Mouse (Mus musculus) liver, postnatal 0 days (tissue): ENCODE data around the gene Aes. TPM values are rescaled to one million over a fixed set of nuclear protein-coding genes. Genes with fewer than 3 reads are reported as not detected.

Experiments used
- ATAC-seq: fragments of 200-750 bp; cut with Nextera tagmentation; 2 replicates; pipeline ENCODE4 v1.8.0; 2017; ENCODE audit warnings: mild to moderate bottlenecking, moderate library complexity
- DNase-seq: peaks from one replicate; pipeline ENCODE4 v3.0.0-alpha.2; 2016
- H3K27ac ChIP-seq: fragments of 300-500 bp; sonication (generic); 2 replicates; pipeline ENCODE4 v1.5.1; 2014; ENCODE audit warnings: antibody characterized with exemption, moderate library complexity, mild to moderate bottlenecking, low read depth
- H3K27me3 ChIP-seq: fragments of 300-500 bp; sonication (generic); 2 replicates; pipeline ENCODE4 v1.6.1; 2014; ENCODE audit warnings: low read length, control low read depth, mixed read lengths; ENCODE audit not compliant: insufficient read depth
- H3K36me3 ChIP-seq: fragments of 300-500 bp; sonication (generic); replicated peaks from 2 replicates; pipeline ENCODE4 v1.6.1; 2014; ENCODE audit warnings: mild to moderate bottlenecking, control low read depth, low read length, moderate library complexity, mixed read lengths; ENCODE audit not compliant: insufficient read depth
- H3K4me1 ChIP-seq: fragments of 300-500 bp; sonication (generic); 2 replicates; pipeline ENCODE4 v1.6.1; 2014; ENCODE audit warnings: antibody characterized with exemption, mild to moderate bottlenecking, control low read depth; ENCODE audit not compliant: insufficient read depth
- H3K4me2 ChIP-seq: fragments of 300-500 bp; sonication (generic); 2 replicates; pipeline ENCODE4 v1.6.1; 2014; ENCODE audit warnings: low read depth, mild to moderate bottlenecking, low read length, moderate library complexity, mixed read lengths
- H3K4me3 ChIP-seq: fragments of 300-500 bp; sonication (generic); 2 replicates; pipeline ENCODE4 v1.5.1; 2014; ENCODE audit warnings: low read depth, low read length
- H3K9ac ChIP-seq: fragments of 300-500 bp; sonication (generic); replicated peaks from 2 replicates; pipeline ENCODE4 v1.6.1; 2014; ENCODE audit warnings: mild to moderate bottlenecking, moderate library complexity
- H3K9me3 ChIP-seq: fragments of 300-500 bp; sonication (generic); 2 replicates; pipeline ENCODE4 v1.6.1; 2016; ENCODE audit warnings: mild to moderate bottlenecking, control low read depth, low read length, mixed read lengths
- CTCF ChIP-seq: sonication (generic); IDR thresholded peaks from 2 replicates; pipeline ENCODE4 v1.5.1; 2016; ENCODE audit warnings: antibody characterized with exemption, low read depth
- EP300 ChIP-seq: IDR thresholded peaks from 2 replicates; pipeline ENCODE4 v1.6.1; 2016; ENCODE audit warnings: antibody characterized with exemption, low read depth, mild to moderate bottlenecking
- WGBS: fragments of 180-500 bp; shearing (Covaris S2); extraction: QIAGEN DNeasy Blood & Tissue Kit; methylation state at CpG from one replicate; pipeline ENCODE4 v1.1.7; 2014; ENCODE audit not compliant: insufficient replicate concordance; 5-methylcytosine and 5-hydroxymethylcytosine counted together
- polyA plus RNA-seq: library from polyadenylated mRNA; unstranded; fragments of >200 nt; fragmentation: Nextera tagmentation; extraction: Ambion mirVana; gene quantifications from 2 replicates; pipeline ENCODE4 v1.2.1, GENCODE M21; 2015

Aes gene
- polyA plus RNA-seq: 256 and 266 TPM in 2 replicates

DNA sequence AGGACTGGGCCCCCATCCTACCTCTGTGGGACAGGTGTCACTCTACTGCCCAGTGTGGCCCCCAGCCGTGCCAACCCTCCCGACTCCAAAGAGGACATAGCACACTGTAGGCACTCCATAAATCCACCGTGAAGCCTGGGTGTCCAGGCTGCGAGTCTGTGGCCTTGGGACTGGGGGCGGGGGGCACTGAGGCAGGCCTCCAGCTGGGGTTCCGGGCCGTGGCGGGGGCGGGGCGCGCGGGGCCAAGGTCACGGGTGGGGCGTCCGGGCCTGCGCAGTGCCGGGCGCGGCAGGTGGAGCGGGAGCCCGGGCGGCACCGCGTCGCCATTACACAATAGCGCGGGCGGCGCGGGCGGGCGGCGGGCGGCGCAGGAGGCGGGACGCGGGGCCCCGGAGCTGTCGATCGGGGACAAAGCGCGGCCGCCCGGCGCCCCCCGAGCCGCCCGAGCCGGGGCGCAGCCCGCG, at the start of gene Aes:
Gene Aes, plus strand, starts transcription at position 326 of the 464 bp plus-strand sequence.
- 0% methylated on average over 16 of the region's 53 CpGs for WGBS
- H3K27ac ChIP-seq: peak within 1 kb of the TSS; percentile 93
- H3K4me2 ChIP-seq: peak within 1 kb of the TSS; percentile 79
- DNase-seq (peak; percentile 84), ATAC-seq (peak; percentile 73)
- H3K36me3 ChIP-seq: peaks cover 20% of the 10 kb centered on the region
- peak within 1 kb of the TSS; percentile 91 for H3K9ac ChIP-seq
- no peaks in the 10 kb centered on the region for H3K27me3 ChIP-seq
- no peaks in the 10 kb centered on the region for H3K9me3 ChIP-seq
- peaks cover 35% of the 10 kb centered on the region for H3K4me1 ChIP-seq
- H3K4me3 ChIP-seq: peak within 1 kb of the TSS; percentile 90
- no peak for TF ChIP-seq CTCF
- TF ChIP-seq EP300: no peak

DNA sequence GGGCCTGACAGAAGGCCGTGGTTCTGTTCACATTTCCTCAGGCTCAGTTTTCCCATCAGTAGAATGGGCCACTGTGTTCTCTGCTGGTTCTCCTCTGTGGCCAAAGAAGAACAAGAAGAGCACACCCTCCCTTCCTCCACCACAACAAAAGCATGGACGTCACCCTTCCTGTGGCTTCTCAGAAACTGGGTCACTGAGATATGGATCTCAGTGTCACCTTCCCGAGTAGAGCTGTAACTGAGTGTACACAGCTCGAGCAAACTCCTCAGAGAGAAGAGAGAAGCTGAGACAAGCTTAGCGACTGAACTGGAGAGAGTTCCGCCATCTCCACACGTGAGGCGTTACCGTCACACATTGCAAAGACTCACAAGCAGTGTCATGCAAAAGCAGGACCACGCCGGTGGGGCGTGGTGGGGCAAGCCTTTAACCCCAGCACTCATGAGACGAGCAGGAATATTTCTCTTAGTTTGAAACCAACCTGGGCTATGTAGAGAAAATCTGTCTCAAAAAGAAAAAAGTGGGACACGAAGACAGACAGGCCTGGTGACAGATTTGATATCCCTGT, 49.0 kb upstream of the Aes start:
- Histone ChIP-seq H3K4me1 (no peaks in the 10 kb centered on the region), H3K27me3 (peaks cover 5% of the 10 kb centered on the region; the same call in 1 of the 2 replicates), H3K9ac (no peak overlapping the region), H3K27ac (no peak overlapping the region), H3K36me3 (peaks cover 8% of the 10 kb centered on the region), H3K4me3 (no peak overlapping the region), H3K4me2 (no peak overlapping the region), H3K9me3 (no peaks in the 10 kb centered on the region)
- no peak for TF ChIP-seq CTCF
- TF ChIP-seq EP300: no peak
- DNase-seq (no peak), ATAC-seq (no peak)
- WGBS: 69% methylated on average over 14 of the region's 14 CpGs

DNA sequence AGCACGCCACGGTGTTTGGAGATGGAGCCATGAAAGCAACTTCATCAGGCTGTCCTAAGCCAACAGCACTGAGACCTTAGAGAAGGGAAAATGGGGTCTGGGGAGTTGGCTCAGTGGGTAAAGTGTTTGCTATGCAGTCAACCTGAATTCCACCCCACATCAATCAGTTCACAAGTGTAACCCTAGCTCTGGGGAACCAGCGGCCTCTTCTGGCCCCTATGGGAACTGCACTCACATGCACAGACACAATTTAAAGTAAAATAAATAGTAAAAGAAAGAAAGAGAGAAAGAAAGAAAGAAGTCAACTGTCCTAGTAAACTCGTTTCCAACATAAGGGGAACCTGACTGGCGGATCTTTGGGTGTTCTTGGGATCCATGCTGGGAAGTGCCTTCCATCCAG, 45.5 kb upstream of the Aes start:
- peak; percentile 43 for TF ChIP-seq CTCF
- no peak for TF ChIP-seq EP300

DNA sequence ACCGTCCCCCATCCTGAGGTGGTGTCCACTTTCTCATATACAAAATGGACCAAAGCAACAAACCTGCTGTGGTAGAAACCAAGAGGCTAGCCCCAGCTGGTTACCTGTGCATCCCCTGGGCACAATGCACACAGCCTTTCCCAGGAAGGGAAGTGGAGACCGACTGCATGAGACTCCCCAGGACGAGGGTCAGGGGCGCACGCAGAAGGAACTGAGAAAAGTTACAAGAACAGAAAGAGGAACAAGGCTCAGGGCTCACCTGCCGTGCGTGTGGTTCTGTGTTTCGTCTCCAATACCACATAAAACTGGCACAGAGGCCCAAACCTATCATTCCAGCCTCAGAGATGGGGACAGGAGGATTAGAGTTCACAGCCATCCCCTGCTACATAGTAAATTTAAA, 42.1 kb upstream of the Aes start:
- peaks cover 2% of the 10 kb centered on the region; the same call in 1 of the 2 replicates for H3K36me3 ChIP-seq
- peak overlapping the region; percentile 36; the same call in 1 of the 2 replicates for H3K27ac ChIP-seq
- no peaks in the 10 kb centered on the region for H3K9me3 ChIP-seq
- H3K9ac ChIP-seq: no peak overlapping the region
- peaks cover 27% of the 10 kb centered on the region for H3K4me1 ChIP-seq
- 45% methylated on average over 8 of the region's 8 CpGs for WGBS
- DNase-seq (peak; percentile 37), ATAC-seq (no peak)
- H3K27me3 ChIP-seq: peaks cover 4% of the 10 kb centered on the region; the same call in 1 of the 2 replicates
- TF ChIP-seq CTCF (no peak), EP300 (no peak)
- H3K4me2 ChIP-seq: peak overlapping the region; percentile 14; the same call in 1 of the 2 replicates
- H3K4me3 ChIP-seq: no peak overlapping the region

More for the DNA sequence above, 45.5 kb upstream of the Aes start:
- Histone ChIP-seq H3K4me2 (no peak overlapping the region), H3K9ac (no peak overlapping the region), H3K27ac (no peak overlapping the region), H3K27me3 (peaks cover 5% of the 10 kb centered on the region; the same call in 1 of the 2 replicates), H3K36me3 (peaks cover 2% of the 10 kb centered on the region; the same call in 1 of the 2 replicates), H3K4me1 (peaks cover 12% of the 10 kb centered on the region), H3K9me3 (no peaks in the 10 kb centered on the region), H3K4me3 (no peak overlapping the region)
- ATAC-seq (no peak), DNase-seq (no peak)
- WGBS: 88% methylated on average over 5 of the region's 5 CpGs

DNA sequence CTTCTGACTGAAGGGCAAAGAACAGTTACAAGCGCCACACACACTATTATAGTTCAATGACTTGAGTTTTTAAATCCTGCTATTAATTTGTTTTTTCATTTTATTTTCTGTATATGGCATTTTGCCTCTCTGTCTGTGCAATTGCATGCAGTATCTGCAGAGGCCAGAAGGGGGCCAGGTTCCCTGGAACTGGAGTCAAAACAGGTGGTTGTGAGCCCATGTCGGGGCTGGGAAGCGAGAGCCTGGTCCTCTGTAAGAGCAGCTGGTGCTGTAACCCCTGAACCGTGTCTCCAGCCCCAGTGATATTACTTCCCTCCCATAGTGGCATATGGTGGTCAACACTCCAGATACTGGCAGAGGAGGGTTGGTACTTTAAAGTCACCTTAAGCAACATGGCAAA, 40.7 kb upstream of the Aes start:
- DNase-seq (peak; percentile 83), ATAC-seq (peak; percentile 47)
- 19% methylated on average over 4 of the region's 4 CpGs for WGBS
- H3K9ac ChIP-seq: no peak overlapping the region
- no peaks in the 10 kb centered on the region for H3K9me3 ChIP-seq
- peak overlapping the region; percentile 71 for H3K27ac ChIP-seq
- TF ChIP-seq CTCF (peak; percentile 83), EP300 (no peak)
- H3K36me3 ChIP-seq: peaks cover 2% of the 10 kb centered on the region; the same call in 1 of the 2 replicates
- no peak overlapping the region for H3K4me2 ChIP-seq
- no peak overlapping the region for H3K4me3 ChIP-seq
- peaks cover 29% of the 10 kb centered on the region for H3K4me1 ChIP-seq
- no peaks in the 10 kb centered on the region for H3K27me3 ChIP-seq

DNA sequence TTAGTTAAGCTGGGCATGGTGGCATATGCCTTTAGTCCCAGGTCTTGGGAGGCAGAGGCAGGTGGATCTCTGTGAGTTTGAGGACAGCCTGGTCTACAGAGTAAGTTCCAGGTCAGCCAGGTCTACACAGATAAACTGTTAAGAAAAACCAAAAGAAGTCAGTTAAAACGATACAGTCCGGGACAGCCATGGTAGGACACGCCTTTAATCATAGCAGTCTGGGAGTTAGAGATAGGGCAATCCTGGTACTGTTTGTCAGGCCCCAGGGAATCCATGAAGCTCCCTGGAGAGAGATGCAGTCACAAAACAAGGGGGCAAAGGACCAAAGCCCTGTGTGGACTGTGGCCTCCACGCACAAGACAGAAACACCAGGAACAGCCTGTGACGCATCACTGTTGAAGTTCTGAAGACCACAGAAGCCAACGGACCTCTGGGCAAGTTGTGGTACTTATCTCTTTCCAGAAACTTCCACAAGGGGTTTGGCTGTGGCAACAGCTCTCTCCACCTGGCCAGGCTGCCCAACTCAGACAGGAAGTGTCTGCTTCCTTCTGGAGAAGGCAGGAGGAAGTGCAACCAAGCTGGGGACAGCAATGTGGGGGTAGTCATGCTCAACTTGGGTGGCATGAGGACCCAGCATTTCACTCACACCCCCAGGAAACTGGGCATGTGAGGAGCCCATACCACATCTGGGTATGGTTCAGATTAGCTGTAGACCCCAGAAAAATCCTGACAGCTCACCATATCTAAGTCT, 39.9 kb upstream of the Aes start:
- DNase-seq: peak; percentile 38
- 32% methylated on average over 6 of the region's 6 CpGs for WGBS
- TF ChIP-seq CTCF (no peak), EP300 (peak; percentile 84)
- H3K36me3 ChIP-seq: no peaks in the 10 kb centered on the region
- H3K9ac ChIP-seq: no peak overlapping the region
- H3K4me3 ChIP-seq: no peak overlapping the region
- ATAC-seq: peak; percentile 79
- H3K4me2 ChIP-seq: peak overlapping the region; percentile 50
- no peaks in the 10 kb centered on the region for H3K27me3 ChIP-seq
- H3K9me3 ChIP-seq: no peaks in the 10 kb centered on the region
- peak overlapping the region; percentile 71 for H3K27ac ChIP-seq
- peaks cover 37% of the 10 kb centered on the region for H3K4me1 ChIP-seq
